Mouse (Mus musculus): Measurements from ENCODE around the gene Golga7b.
A peak's percentile ranks its signal among the peaks of the same experiment; 100 is the strongest.

The Golga7b gene

GRCm38 (mm10) chr19:42305746-42306145 lies 58.4 kb downstream of the Golga7b start:
- DNase-seq: no peak

GRCm38 (mm10) chr19:42306202-42306601 lies 58.8 kb downstream of the Golga7b start:
- no peak for DNase-seq

GRCm38 (mm10) chr19:42307019-42307418 lies 59.6 kb downstream of the Golga7b start:
- DNase-seq: peak; percentile 32

GRCm38 (mm10) chr19:42308931-42309330 lies 61.6 kb downstream of the Golga7b start:
- DNase-seq: no peak

GRCm38 (mm10) chr19:42311332-42311731 lies 64.0 kb downstream of the Golga7b start:
- DNase-seq: no peak

GRCm38 (mm10) chr19:42312191-42312590 lies 64.8 kb downstream of the Golga7b start:
- DNase-seq: no peak

GRCm38 (mm10) chr19:42315070-42315679 lies 67.8 kb downstream of the Golga7b start:
- DNase-seq: no peak

GRCm38 (mm10) chr19:42315914-42316313 lies 68.5 kb downstream of the Golga7b start:
- peak; percentile 79 for DNase-seq

GRCm38 (mm10) chr19:42316525-42316924 lies 69.2 kb downstream of the Golga7b start:
- DNase-seq: peak; percentile 43

GRCm38 (mm10) chr19:42316998-42317397 lies 69.6 kb downstream of the Golga7b start:
- no peak for DNase-seq

- peak; percentile 19 for DNase-seq
Observed at GRCm38 (mm10) chr19:42317648-42318425, 70.5 kb downstream of the Golga7b start.

All from lung, postnatal 10 days (tissue).